Mouse (Mus musculus) lung, postnatal 0 days (tissue): ENCODE results near the gene Syn3.

Experiments
- CTCF ChIP-seq: IDR thresholded peaks from 2 replicates; pipeline ENCODE4 v1.5.1; 2016; ENCODE audit warnings: antibody characterized with exemption, mild to moderate bottlenecking
- EP300 ChIP-seq: IDR thresholded peaks from 2 replicates; pipeline ENCODE4 v1.6.1; 2016; ENCODE audit warnings: antibody characterized with exemption, mild to moderate bottlenecking, control low read depth

- TF ChIP-seq CTCF, result no peak
- TF ChIP-seq EP300, result no peak
Observed at GRCm38 (mm10) chr10:86026354-86026753, 472.3 kb downstream of the Syn3 start.
